Mouse (Mus musculus): Measurements from ENCODE around the gene Galnt11. TPM values are rescaled to one million over a fixed set of nuclear protein-coding genes. Genes with fewer than 3 reads are reported as not detected.
"Not testable (repeated sequence)": the region's sequence is repeated elsewhere in the genome, so short reads cannot be mapped to it uniquely, and the experiment has no call there.

Galnt11 gene
- total RNA-seq (2015; ENCODE audit: low replicate concordance) (4.0 and 8.8 TPM in 2 replicates), total RNA-seq (2017; ENCODE audit: low replicate concordance) (1.4 and 2.8 TPM in 2 replicates)

- ATAC-seq (replicated peaks; ENCODE audit: low FRiP score, poor library complexity, severe bottlenecking) = no peak
These were observed at the start of gene Galnt11 for GRCm38 (mm10) chr5:25221604-25222003. Galnt11 (plus strand) TSS chr5:25221904.

GRCm38 (mm10) chr5:25177937-25178336 lies 43.8 kb upstream of the Galnt11 start:
- not testable (repeated sequence) for ATAC-seq (replicated peaks; ENCODE audit: low FRiP score, poor library complexity, severe bottlenecking)

DNA sequence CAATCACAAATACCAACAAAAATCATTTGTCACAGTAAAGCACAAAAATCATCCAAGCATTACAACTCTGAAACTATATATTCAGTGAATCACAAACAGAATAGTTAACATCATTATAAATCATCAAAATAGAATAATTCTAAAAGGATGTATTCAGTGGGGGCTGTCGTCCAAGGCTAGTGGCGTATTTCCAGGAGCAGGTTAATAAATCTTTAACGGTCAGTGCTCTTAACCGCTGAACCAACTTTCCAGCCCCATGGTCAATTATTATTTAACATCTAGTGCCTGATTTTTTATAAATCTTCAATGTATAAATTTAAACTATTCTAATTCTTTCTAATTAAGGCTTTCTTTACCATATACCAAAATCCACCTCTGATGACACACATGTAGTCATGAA lies 43.2 kb upstream of the Galnt11 start:
- not testable (repeated sequence) for ATAC-seq (replicated peaks; ENCODE audit: low FRiP score, poor library complexity, severe bottlenecking)

- ATAC-seq (replicated peaks; ENCODE audit: low FRiP score, poor library complexity, severe bottlenecking) = no peak
These were observed 42.4 kb upstream of the Galnt11 start for GRCm38 (mm10) chr5:25179284-25179683.

DNA sequence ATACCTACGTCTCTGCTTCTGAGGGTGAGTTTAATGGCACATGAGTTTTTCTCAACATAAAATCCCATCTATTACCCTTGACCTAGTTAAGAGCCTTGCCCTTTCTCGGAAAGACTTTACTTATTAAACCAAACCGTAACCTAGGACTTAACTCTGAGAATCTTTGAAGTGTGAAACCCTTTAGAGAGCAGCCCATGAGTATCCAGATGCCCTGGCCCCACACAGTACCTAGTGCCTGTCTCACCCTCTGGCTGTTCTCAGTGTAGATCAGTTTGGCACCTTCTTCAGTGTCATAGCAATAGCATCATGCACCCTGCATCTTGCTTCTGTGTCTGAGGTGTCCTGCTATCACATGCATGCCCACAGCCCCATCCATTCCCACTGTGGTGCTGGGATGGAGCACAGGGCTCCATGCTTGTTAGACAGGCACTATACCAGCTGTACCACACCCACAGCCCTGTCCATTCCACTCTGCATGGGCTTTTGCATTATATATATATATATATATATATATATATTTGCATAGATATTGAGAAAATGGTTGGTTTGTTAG lies 41.7 kb upstream of the Galnt11 start:
- no peak for ATAC-seq (replicated peaks; ENCODE audit: low FRiP score, poor library complexity, severe bottlenecking)

GRCm38 (mm10) chr5:25181004-25181531 lies 40.6 kb upstream of the Galnt11 start, which contains the start of gene Galntl5:
Galntl5 (plus strand) TSS chr5:25181460.
- no peak for ATAC-seq (replicated peaks; ENCODE audit: low FRiP score, poor library complexity, severe bottlenecking)

GRCm38 (mm10) chr5:25183595-25183994 lies 38.1 kb upstream of the Galnt11 start:
- no peak for ATAC-seq (replicated peaks; ENCODE audit: low FRiP score, poor library complexity, severe bottlenecking)

GRCm38 (mm10) chr5:25184594-25184993 lies 37.1 kb upstream of the Galnt11 start:
- no peak for ATAC-seq (replicated peaks; ENCODE audit: low FRiP score, poor library complexity, severe bottlenecking)

DNA sequence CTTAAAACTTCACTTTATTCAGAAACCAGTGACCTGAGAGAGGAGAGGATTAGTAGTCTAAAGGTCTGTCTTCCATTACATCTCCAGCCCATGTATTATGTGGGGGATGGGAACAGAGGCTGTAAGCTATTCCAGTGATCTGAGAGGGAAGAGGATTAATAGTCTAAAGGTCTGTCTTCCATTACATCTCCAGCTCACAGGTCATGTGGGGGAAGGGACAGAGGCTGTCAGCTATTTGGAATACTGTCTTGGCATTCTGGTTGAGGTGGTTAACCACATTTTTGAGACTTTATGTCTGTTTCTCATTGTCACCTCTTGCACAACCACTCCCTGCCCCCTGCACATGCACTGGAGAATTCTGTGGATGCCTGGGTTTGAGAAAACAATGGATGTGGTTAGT lies 34.0 kb upstream of the Galnt11 start:
- ATAC-seq (replicated peaks; ENCODE audit: low FRiP score, poor library complexity, severe bottlenecking) = no peak

- ATAC-seq (replicated peaks; ENCODE audit: low FRiP score, poor library complexity, severe bottlenecking) = no peak
These were observed 32.9 kb upstream of the Galnt11 start for GRCm38 (mm10) chr5:25188802-25189201.

DNA sequence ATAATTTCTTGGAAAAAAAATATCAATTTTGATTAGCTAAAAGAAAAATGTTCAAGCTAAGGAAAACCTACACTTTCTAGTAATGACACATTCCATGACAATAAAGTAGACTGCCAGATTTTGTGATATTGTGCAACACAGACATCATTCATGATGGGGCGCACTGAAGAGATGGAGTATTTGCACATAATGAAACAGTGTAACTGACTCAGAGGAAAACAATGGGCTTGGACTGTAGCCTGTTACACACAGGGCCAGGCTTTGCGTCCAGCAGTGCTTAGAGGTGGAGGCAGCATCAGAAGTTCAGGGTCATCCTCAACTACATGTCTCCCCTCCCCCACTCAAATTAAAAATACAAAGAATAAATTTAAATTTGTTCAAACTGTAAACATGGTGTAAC lies 31.2 kb upstream of the Galnt11 start:
- no peak for ATAC-seq (replicated peaks; ENCODE audit: low FRiP score, poor library complexity, severe bottlenecking)

- no peak for ATAC-seq (replicated peaks; ENCODE audit: low FRiP score, poor library complexity, severe bottlenecking)
These were observed 9.8 kb upstream of the Galnt11 start for GRCm38 (mm10) chr5:25211872-25212271.

DNA sequence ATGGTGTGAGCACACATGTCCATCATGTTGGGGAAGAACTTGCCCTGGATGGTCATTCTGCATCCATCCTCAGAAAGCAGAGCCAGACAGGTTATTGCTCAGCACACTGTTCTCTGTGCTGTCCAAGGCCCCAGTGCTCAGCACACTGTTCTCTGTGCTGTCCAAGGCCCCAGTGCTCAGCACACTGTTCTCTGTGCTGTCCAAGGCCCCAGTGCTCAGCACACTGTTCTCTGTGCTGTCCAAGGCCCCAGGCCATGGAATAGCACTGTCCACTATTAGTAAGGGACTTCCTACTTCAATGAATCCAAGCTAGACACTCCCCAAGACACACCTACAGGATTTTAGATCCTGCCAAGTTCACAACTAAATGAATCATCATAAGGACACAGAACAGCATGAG lies 8.5 kb upstream of the Galnt11 start:
- ATAC-seq (replicated peaks; ENCODE audit: low FRiP score, poor library complexity, severe bottlenecking) = not testable (repeated sequence)

- no peak for ATAC-seq (replicated peaks; ENCODE audit: low FRiP score, poor library complexity, severe bottlenecking)
These were observed 6.7 kb upstream of the Galnt11 start for GRCm38 (mm10) chr5:25215006-25215405.

- ATAC-seq (replicated peaks; ENCODE audit: low FRiP score, poor library complexity, severe bottlenecking) = no peak
These were observed 1.3 kb downstream of the Galnt11 start, which contains the start of gene E130116L18Rik for GRCm38 (mm10) chr5:25222752-25223702. E130116L18Rik (minus strand) TSS chr5:25223153.

- ATAC-seq (replicated peaks; ENCODE audit: low FRiP score, poor library complexity, severe bottlenecking) = not testable (repeated sequence)
These were observed 2.7 kb downstream of the Galnt11 start for GRCm38 (mm10) chr5:25224377-25224776.

DNA sequence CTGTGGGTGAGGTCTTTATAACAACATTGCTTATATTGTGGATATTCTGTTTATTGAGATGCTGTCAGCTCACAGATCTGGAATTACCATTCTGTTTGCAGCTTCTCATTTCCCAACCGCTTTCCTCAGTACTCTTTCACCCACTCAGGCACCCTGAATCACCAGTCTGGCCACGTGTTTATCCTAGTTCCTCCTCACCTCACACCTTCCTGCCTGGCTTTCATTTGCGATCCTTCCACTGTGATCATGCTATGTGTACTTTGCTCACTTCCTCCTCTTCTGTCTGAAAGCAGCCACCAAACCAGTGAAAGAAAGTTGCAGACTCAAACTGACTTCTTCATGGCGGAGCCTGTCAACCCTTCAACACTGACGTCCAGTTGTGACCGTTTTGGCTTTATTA lies 21.4 kb downstream of the Galnt11 start:
- ATAC-seq (replicated peaks; ENCODE audit: low FRiP score, poor library complexity, severe bottlenecking) = no peak

DNA sequence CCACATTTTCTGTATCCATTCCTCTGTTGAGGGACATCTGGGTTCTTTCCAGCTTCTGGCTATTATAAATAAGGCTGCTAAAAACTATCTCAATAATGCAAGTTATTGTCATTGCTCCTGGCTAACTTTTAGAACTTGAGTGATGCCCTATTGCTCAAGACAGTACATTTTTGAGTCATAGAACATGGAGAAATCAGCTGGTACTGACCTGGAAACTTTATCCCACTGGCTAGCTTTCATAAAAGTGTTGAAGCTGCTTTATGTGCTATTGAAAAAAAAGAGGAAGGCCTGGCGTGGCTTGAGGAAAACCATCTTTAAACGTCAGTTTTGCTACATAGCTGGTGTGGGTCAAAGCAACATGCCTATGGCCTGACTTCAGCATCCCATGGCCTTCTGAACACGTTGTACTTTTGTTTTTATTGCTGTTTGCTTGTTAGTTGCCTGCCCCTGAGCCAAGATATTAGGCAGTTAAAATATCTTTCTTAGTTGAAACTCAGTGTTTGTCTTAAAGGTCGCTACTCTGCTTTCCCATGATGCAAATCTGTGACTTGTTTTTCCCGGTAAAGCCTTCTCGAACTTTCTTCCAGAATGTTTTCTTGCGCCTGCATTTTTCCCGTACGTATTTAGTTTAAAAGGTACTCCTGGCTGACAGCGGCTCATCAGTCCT lies 24.2 kb downstream of the Galnt11 start:
- no peak for ATAC-seq (replicated peaks; ENCODE audit: low FRiP score, poor library complexity, severe bottlenecking)

DNA sequence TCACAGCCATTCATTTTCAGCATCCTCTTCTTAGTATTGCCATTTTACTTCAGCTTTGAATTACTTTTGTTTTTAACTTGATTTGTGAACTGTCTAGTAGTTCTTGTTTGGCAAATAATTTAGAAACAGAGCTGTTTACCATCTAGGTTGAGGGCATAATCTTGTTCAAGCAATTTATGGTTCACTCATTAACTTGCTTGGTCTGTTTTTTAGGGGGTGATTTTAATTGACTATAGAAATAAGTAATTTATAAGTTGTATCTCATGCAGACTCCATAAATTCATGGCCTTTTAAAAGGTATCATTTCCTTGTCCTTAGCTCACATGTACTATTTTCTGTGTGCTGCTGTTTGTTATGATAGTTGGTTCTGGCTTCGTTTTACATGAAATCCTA lies 24.8 kb downstream of the Galnt11 start:
- no peak for ATAC-seq (replicated peaks; ENCODE audit: low FRiP score, poor library complexity, severe bottlenecking)

DNA sequence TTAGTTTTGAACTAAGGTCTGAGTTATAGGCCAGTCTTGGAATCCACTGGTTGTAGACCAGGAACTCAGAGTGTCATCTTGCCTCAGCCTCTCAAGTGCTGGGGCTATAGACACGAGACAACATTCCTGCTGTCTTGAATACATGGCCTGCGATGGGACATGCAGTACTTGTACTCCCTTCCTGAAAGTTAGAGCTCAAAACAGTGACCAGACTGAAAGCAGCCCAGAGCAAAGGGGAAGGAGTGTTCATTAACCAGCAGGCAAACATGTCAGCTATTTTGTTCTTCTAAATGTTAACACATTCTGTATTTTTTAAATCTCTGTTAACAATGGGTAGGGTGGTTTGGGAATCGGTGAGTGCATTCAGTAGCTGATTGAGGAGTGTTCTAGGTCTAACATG lies 25.3 kb downstream of the Galnt11 start:
- ATAC-seq (replicated peaks; ENCODE audit: low FRiP score, poor library complexity, severe bottlenecking) = no peak
